Mouse (Mus musculus) cerebellum, adult 9-11 months (tissue): Measurements from ENCODE around the gene Galntl6.
A peak's percentile ranks its signal among the peaks of the same experiment; 100 is the strongest.
"Not testable (repeated sequence)": the region's sequence is repeated elsewhere in the genome, so short reads cannot be mapped to it uniquely, and the experiment has no call there.

ENCODE experiments used
- DNase-seq: peaks from one replicate; pipeline ENCODE4 v3.0.0; 2022

Gene Galntl6

GRCm38 (mm10) chr8:58597834-58598233 is 314.6 kb downstream of the Galntl6 start:
- no peak for DNase-seq

DNA sequence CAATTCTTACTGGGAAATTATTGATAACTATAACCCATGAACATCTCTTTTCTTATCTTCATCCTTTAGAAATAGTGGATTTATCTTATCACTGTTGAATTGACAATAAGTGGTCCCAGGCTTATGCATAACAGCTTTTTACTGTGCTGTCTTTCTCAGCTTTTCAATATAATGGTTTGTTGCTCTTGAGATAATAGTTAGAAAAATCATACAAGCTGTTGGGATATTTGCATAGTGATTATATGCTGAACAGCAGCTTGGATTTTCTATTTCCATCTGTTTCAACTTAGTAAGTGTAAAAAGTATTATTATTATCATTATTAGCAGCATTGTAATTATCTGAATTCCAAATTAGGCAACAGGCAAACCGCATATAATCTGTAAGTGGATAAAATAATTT is 337.1 kb downstream of the Galntl6 start:
- no peak for DNase-seq

- no peak for DNase-seq
These were observed 344.4 kb downstream of the Galntl6 start for GRCm38 (mm10) chr8:58568086-58568485.

GRCm38 (mm10) chr8:58566115-58566514 is 346.3 kb downstream of the Galntl6 start:
- DNase-seq = no peak

- DNase-seq = peak; percentile 78
These were observed 376.7 kb downstream of the Galntl6 start for GRCm38 (mm10) chr8:58535781-58536180.

GRCm38 (mm10) chr8:58534631-58535030 is 377.8 kb downstream of the Galntl6 start:
- peak; percentile 46 for DNase-seq

DNA sequence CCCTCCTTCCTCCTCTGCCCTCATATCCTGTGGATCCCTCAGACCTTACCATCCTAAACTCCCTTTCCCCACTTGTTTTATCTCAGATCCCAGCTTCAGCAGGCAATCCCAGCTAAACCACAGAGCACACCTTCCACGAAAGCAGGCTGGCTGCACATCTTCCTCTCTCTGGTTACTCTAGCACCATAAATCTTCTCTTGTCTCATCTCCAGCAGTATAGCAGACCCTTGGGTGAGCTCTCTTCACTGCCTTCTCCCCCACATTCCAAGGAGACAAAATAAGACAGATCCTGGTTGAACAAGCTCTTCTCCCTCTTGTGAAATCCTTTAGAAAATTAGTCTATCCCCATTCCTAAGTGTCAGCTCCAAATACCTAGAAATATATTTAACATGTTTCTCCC is 389.0 kb downstream of the Galntl6 start:
- DNase-seq = no peak

DNA sequence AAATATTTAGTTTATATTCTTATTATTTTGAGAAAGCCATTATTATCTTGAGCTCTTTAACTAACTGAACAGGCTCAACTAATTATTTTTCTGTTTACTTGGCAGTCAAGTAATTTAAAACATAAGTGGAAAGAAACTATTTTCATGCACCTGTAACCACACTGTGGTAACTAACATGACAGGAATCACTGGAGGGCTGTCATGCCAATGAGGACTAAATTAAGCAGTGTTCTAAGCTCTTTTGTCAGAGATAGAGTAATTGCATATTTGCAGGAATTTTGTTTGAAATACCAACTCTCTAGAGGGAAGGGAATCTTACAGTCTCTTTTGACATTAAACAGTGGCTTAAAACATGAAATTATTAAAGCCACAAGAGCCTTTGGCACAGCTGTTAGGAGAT is 390.5 kb downstream of the Galntl6 start:
- DNase-seq = no peak

GRCm38 (mm10) chr8:58510516-58510915 is 401.9 kb downstream of the Galntl6 start:
- no peak for DNase-seq

GRCm38 (mm10) chr8:58509051-58509450 is 403.4 kb downstream of the Galntl6 start:
- no peak for DNase-seq

DNA sequence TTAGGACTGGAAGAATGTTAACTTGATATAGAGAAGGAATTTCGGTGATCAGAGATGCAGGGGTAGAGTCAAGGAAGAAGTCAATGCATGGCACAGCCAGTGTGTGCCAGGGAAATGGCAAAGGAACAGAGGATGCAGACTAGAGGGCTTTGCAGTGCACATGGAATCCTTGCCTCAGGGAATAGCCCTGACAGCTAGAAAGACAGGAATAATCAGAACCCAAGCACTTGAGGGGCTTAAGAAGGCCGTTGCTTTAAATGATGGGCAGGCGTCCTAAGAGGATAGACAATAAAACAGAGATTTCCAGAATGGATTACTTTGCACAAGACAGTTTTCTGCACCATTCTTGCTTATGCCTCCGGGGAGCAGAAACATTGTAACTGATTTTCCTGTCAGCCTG is 425.3 kb downstream of the Galntl6 start:
- no peak for DNase-seq

DNA sequence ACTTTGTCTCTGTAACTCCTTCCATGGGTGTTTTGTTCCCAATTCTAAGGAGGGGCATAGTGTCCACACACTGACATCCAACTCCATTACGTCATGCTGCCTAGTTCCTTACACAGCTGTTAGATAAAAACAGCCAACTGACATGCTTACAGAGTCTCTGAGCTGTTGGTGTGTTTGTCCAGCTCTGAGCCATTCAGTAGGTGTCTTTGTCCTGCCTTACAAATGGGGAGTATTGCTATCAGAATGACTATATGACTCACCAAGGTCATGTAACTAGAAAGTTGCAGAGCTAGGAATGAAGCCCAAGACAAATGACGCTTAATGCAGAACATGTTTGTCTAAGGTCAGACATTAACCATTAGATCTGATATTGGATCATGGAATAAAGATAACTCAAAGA is 449.1 kb downstream of the Galntl6 start:
- DNase-seq = not testable (repeated sequence)

- no peak for DNase-seq
These were observed 469.7 kb downstream of the Galntl6 start for GRCm38 (mm10) chr8:58442696-58443095.

- no peak for DNase-seq
These were observed 494.0 kb downstream of the Galntl6 start for GRCm38 (mm10) chr8:58418481-58418880.

- DNase-seq = no peak
These were observed 494.9 kb downstream of the Galntl6 start for GRCm38 (mm10) chr8:58417551-58417950.

DNA sequence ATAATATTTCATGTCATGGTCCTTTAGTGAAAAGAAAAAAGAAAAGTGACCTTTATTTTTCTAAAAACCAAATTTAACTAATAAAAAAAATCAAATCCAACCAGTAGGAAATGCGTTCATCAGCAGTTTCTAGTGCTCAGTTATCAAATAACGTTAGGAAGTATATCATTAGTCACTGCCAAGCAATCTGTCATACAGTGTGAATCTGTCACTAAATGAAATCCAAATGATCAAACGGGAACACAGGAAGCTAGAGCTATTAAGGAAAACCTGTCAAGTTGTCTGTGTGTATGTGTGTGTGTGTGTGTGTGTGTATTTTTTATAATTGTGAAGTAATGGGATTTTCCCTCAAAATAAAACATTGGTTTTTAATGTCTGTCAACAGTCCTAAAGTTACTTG is 515.9 kb downstream of the Galntl6 start:
- no peak for DNase-seq

- DNase-seq = no peak
These were observed 516.6 kb downstream of the Galntl6 start for GRCm38 (mm10) chr8:58395879-58396278.

DNA sequence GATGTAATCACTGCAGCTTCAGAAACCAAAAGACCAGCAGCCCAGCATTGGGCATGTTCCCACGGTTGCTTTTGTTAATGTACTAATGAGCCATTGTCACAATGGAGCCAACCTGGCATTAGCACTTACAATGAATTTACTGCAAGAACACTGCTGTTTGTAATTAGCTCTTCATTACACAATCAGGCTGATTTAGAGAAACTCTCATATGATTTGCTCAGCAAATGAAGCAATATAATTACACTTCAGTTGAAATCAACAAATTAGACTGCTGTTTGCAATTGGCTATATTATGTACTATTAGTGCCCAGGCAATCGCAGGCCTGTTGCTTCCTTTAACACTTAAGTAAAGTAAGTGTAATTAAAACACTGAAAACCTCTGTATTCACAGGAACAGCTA is 540.1 kb downstream of the Galntl6 start:
- DNase-seq = no peak

DNA sequence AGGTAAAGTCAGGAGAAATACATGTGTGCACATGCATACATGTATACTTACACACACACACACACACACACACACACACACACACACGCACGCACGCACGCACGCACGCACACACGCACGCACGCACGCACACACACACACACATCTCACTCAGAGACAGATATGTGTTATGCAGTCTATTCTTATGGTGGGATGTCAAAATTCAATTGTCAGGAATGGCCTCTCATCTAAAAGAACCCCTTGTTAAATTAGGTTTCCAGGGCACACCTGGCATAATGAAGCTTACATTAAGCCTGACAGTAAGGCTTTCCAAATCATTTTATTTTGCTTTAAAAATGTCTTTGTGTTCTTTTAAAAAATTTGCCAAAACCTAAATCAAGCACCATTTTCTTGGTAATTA is 540.5 kb downstream of the Galntl6 start:
- no peak for DNase-seq

- DNase-seq = no peak
These were observed 581.3 kb downstream of the Galntl6 start for GRCm38 (mm10) chr8:58331151-58331550.

DNA sequence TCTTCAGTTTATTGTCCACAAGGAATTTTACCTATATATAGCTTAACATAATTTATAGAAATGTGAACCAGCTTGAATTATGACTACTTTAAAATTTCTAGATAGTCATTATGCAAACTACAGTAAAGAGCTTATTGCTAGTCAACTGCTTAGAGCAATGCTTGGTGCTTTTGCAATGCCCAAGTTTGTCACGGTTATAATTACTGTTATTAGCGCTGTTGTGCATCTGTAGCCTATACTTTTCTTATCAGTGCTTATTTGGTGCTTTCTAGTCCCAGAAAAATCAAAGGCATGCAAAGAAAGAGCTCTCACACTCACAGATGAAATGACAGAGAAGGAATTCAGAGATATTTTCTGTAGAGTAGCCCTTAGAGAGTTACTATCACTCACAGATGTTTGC is 599.0 kb downstream of the Galntl6 start:
- no peak for DNase-seq

DNA sequence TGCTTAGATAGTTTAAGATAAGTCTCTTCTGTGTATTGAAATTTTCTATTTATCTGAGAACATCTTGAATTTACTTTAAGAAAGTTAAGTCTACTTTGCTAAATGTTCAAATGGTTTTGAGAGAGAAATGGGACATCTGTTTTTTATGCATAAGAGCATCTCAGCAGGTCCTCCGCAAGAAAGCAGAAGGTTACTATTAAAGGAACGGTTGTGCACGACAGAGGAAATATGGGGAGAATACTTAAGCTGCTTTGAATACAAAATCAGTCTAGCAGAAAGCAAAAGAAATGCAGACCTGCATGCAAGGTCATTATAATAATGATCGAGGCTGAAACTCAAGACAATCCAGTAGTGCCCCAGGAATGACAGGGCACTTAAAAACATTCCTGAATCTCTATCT is 621.0 kb downstream of the Galntl6 start:
- DNase-seq = no peak

- no peak for DNase-seq
These were observed 622.4 kb downstream of the Galntl6 start for GRCm38 (mm10) chr8:58290080-58290479.

DNA sequence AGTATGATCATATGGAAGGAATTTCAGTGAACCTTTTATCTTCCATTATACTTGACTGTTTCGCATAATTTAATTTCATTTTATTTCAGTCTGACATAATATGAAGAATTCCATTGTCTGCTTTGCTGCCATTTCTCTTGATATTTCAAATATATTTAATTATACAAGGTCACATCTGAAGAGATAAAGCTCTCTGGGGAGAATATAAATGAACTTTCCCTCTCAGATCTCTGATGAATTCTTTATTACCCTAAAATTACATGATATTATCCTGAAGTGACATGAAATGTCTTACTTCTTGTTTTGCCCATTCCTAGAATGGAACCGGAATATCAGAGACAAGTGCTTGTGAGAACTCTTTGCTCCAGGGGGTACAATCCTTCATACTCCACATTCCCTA is 647.0 kb downstream of the Galntl6 start:
- DNase-seq = no peak

DNA sequence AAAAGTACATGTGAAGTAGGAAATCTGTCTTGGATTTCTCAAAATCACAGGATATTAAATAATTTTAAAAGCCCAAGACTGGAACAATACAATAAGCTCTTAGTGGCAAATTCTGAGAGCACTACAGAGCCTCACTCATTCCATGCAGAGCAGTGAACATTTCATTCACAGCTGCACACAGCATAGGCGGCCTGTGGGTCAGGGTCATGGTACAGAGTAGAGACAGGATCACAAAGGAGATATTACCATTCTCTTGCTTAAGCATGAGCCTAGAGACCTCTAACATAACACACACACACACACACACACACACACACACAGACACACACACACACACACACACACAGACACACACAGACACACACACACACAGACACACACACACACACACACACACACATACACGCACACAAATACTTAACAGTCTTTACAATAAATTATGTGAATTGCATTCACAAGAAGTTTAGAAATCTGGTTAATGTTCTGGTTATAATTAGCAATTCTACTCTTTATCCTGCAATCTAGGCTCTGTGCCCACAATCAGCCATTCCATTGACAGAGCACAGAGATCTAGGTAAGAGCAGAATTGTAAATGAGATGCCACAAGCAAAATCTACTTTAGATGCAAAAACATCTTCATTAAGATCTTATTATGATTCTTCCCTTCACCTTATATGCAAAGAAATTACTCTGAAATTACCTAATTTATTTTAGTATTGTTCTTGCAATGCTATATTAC is 653.7 kb downstream of the Galntl6 start:
- no peak for DNase-seq
